Mouse (Mus musculus) liver, embryonic 14 days (tissue): ENCODE results near the gene Esp34. TPM values are rescaled to one million over a fixed set of nuclear protein-coding genes. Genes with fewer than 3 reads are reported as not detected.

Source experiments
- polyA plus RNA-seq: library from polyadenylated mRNA; depleted of rRNA; stranded (reverse); fragments of >200 nt; gene quantifications from 2 replicates; pipeline ENCODE4 v1.2.3, GENCODE M21; 2012; rRNA removed

The Esp34 gene
- polyA plus RNA-seq, result not detected in 2 replicates

GRCm38 (mm10) chr17:38553892-38554291, at the start of gene Esp34:
TSS of gene Esp34 (plus strand) at chr17:38554192.

Other genes with a start within 250 kb of the Esp34 start
- not detected in 2 replicates for gene Olfr137, start 246.6 kb upstream of the Esp34 start, polyA plus RNA-seq
- not detected in 2 replicates for gene Olfr136, start 224.4 kb upstream of the Esp34 start, polyA plus RNA-seq
- gene Esp36, start 134.0 kb upstream of the Esp34 start, polyA plus RNA-seq, result not detected in 2 replicates
- gene Esp31, start 85.3 kb downstream of the Esp34 start, polyA plus RNA-seq, result not detected in 2 replicates